Mouse (Mus musculus) stomach, postnatal 0 days (tissue): ENCODE data around the gene Slc22a28.

ENCODE experiments used
- CTCF ChIP-seq: IDR thresholded peaks from 2 replicates; pipeline ENCODE4 v1.5.1; 2016; ENCODE audit warnings: antibody characterized with exemption, low read depth, mild to moderate bottlenecking, moderate library complexity
- EP300 ChIP-seq: optimal IDR thresholded peaks from 2 replicates; pipeline ENCODE3; 2016; ENCODE audit warnings: antibody characterized with exemption

DNA sequence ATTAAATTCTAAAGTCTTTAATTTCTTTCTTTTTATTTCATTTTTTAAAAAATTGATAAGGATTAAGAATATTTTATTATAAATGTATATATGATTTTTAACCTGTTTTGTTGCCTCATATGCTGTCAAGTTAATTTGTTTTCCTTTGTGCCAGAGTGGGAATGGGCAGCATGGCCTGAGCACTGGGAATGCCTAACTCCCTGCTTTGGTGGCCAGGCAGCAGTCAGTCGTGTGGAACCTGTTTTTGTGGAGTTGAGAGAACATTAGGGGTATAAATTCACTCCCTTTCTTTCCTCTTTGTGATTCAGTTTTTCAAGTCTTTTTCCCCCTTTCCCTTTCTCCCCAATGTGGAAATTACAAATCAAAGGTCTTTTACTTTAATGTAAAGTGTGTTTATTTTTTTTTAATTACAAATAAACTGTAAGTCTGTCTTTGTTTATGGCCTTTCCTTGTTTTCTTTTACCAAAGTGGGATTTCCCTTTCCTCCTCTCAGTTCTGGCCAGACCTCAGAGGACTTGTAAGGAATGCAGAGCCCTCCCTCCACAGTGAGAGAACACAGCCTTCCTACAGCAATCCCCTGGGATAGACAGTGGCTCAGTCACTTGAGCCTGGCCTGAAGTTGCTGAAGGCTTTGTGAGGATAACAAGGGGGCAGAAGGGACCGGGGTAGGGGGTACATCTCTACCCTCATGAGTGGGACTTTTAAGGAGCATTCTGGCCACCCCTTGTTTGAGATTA, 17.2 kb upstream of the Slc22a28 start:
- TF ChIP-seq CTCF = no peak
- no peak for TF ChIP-seq EP300
